Mouse (Mus musculus): ENCODE measurements around the gene Rin1. TPM values are rescaled to one million over a fixed set of nuclear protein-coding genes. Genes with fewer than 3 reads are reported as not detected.

The Rin1 gene
- total RNA-seq, 2 experiments from 2014 or later: 2.2 to 2.9 TPM

GRCm38 (mm10) chr19:5094746-5095417 lies 44.6 kb downstream of the Rin1 start:
- no peak for DNase-seq

GRCm38 (mm10) chr19:5095887-5096474 lies 45.7 kb downstream of the Rin1 start:
- DNase-seq: no peak

GRCm38 (mm10) chr19:5097521-5098362 lies 47.5 kb downstream of the Rin1 start:
- no peak for DNase-seq

DNA sequence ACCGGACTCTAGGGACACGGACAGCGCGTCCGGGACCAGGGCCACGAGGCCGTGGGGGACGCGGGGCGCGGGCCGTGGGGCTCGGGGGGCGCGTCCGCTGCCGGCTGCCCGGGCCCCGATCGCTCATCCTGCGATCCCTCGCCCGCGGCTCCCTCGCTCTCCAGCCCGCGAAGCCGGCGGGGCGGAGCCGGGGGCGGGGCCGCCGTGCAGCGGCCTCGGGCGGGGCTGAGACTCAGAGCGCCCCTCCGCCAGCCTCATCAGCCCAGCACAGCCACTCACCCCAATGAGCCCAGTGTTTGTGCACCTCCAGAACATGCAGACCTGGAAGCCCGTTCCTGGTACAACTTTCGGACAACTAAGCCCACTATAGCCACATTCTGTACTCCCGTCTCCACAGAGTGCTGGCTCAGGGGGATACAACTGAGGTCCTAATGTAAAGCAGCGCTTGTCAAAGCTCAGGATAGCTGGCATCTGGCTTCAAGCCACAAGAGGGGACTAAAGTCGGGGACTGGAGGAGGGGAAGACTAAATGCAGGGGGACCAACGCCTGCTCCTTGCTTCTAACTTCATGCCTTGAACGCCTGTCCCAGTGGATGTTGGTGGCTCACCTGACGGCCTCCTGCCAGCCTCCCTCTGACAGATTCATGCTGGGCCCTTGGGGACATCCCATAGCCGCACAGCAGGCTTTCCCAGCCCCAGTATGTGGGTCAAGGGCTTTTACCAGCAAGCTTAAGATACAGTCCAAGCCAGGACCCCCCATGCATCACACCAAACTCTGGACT lies 48.3 kb downstream of the Rin1 start, which contains the start of gene Cnih2:
Gene Cnih2 (minus strand): TSS at position 159 of the 781 bp plus-strand sequence.
- peak; percentile 71 for DNase-seq

DNA sequence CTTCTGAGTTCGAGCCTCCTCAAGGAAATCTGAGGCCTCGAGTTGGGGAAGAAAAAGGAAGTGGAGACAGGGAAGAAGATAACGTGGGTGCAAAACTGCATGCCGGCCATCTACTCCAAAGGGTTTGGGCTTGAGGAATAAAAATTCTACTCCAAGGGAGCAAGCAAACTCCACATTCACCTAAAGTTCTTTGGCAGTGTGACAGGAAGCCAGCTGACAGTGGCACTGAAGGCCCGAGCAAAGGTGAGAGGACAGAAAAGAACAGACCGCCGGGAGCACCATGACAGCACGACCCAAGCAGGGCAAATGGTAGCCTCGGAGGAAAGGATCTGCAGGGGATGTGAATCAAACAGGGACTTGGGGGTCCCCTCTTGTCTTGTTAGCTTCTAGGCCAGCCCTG lies 55.8 kb downstream of the Rin1 start:
- DNase-seq: no peak

Other genes with a start within 250 kb of the Rin1 start
- gene Gm21992, start 238.9 kb upstream of the Rin1 start, total RNA-seq (2021): 10 to 100 TPM; 21.8 to 24.1 TPM
- 10 to 100 TPM; 34.0 to 39.3 TPM for gene Rbm14, start 238.8 kb upstream of the Rin1 start, total RNA-seq (2021)
- 10 to 100 TPM; 31.4 to 31.7 TPM for gene Ccs, start 211.1 kb upstream of the Rin1 start, total RNA-seq (2021)
- under 1 TPM in 1 of 2 experiments, not detected in 1; 0.11 TPM for gene Ccdc87, start 211.1 kb upstream of the Rin1 start, total RNA-seq (2021)
- gene Ctsf, start 195.4 kb upstream of the Rin1 start, total RNA-seq (2021): 10 to 100 TPM; 24.9 to 25.9 TPM
- 1 to 10 TPM in 1 of 2 experiments, under 1 TPM in 1; 0.38 to 2.2 TPM for gene Actn3, start 172.6 kb upstream of the Rin1 start, total RNA-seq (2021)
- 1 to 10 TPM; 4.8 to 5.2 TPM for gene Zdhhc24, start 171.8 kb upstream of the Rin1 start, total RNA-seq (2021)
- 1 to 10 TPM; 4.3 to 4.6 TPM for gene Bbs1, start 143.9 kb upstream of the Rin1 start, total RNA-seq (2021)
- gene Dpp3, start 122.2 kb upstream of the Rin1 start, total RNA-seq (2021): 10 to 100 TPM; 39.7 to 40.2 TPM
- 1 to 10 TPM in 1 of 2 experiments, under 1 TPM in 1; 0.71 to 1.2 TPM for gene Peli3, start 107.4 kb upstream of the Rin1 start, total RNA-seq (2021)
- gene Mrpl11, start 88.3 kb upstream of the Rin1 start, total RNA-seq (2021): 10 to 100 TPM; 60.9 to 63.8 TPM
- under 1 TPM; 0.57 to 0.68 TPM for gene Npas4, start 60.2 kb upstream of the Rin1 start, total RNA-seq (2021)
- gene Slc29a2, start 26.6 kb upstream of the Rin1 start, total RNA-seq (2021): 10 to 100 TPM; 20.0 to 20.8 TPM
- gene B4gat1, start 11.7 kb upstream of the Rin1 start, total RNA-seq (2021): 10 to 100 TPM; 33.0 to 36.8 TPM
- 1 to 10 TPM; 1.6 to 2.0 TPM for gene AC124502.3, start 11.6 kb upstream of the Rin1 start, total RNA-seq (2021)
- gene Brms1, start 9.1 kb upstream of the Rin1 start, total RNA-seq (2021): 10 to 100 TPM; 16.7 to 18.2 TPM
- 10 to 100 TPM; 25.8 to 27.1 TPM for gene Cd248, start 17.6 kb downstream of the Rin1 start, total RNA-seq (2021)
- 1 to 10 TPM; 3.8 to 4.1 TPM for gene Tmem151a, start 35.0 kb downstream of the Rin1 start, total RNA-seq (2021)
- gene Yif1a, start 38.1 kb downstream of the Rin1 start, total RNA-seq (2021): 10 to 100 TPM; 70.2 to 72.5 TPM
- gene Cnih2, start 48.0 kb downstream of the Rin1 start, total RNA-seq (2021): 1 to 10 TPM; 1.8 to 2.1 TPM
- gene Rab1b, start 56.6 kb downstream of the Rin1 start, total RNA-seq (2021): 100 to 1,000 TPM; 188 to 191 TPM
- gene Klc2, start 68.1 kb downstream of the Rin1 start, total RNA-seq (2021): 10 to 100 TPM; 43.7 to 43.8 TPM
- gene Pacs1, start 222.6 kb downstream of the Rin1 start, total RNA-seq (2021): 10 to 100 TPM; 27.6 to 28.7 TPM
- gene Sf3b2, start 245.0 kb downstream of the Rin1 start, total RNA-seq (2021): 100 to 1,000 TPM; 136 to 139 TPM
- 1 to 10 TPM; 7.4 to 9.3 TPM for gene Gal3st3, start 247.8 kb downstream of the Rin1 start, total RNA-seq (2021)

All from heart, postnatal 4 days (tissue).